Mouse (Mus musculus) CH12.LX (cell line): ENCODE data around the gene Lgi2.

Experiments used
- CHD2 ChIP-seq: IDR thresholded peaks from 2 replicates; pipeline ENCODE4 v1.6.1; 2011; ENCODE audit warnings: low read length, improper control_type of control experiment
- CTCF ChIP-seq, 2 experiments: IDR thresholded peaks in 1 of 2; conservative IDR thresholded peaks in 1 of 2; 2 replicates each; pipeline ENCODE4 v1.5.1; 2011 to 2012; ENCODE audit warnings: low read depth in 2 of 2, low read length in 2 of 2, improper control_type of control experiment in 1 of 2, inconsistent platforms in 1 of 2, mild to moderate bottlenecking in 1 of 2, moderate library complexity in 1 of 2
- KAT2A ChIP-seq: IDR thresholded peaks from 2 replicates; pipeline ENCODE4 v1.6.1; 2012; ENCODE audit warnings: low read length, improper control_type of control experiment, inconsistent platforms; ENCODE audit not compliant: insufficient replicate concordance
- ZNF384 ChIP-seq: IDR thresholded peaks from 2 replicates; pipeline ENCODE4 v1.6.1; 2012; ENCODE audit warnings: low read depth, low read length, improper control_type of control experiment, inconsistent platforms

DNA sequence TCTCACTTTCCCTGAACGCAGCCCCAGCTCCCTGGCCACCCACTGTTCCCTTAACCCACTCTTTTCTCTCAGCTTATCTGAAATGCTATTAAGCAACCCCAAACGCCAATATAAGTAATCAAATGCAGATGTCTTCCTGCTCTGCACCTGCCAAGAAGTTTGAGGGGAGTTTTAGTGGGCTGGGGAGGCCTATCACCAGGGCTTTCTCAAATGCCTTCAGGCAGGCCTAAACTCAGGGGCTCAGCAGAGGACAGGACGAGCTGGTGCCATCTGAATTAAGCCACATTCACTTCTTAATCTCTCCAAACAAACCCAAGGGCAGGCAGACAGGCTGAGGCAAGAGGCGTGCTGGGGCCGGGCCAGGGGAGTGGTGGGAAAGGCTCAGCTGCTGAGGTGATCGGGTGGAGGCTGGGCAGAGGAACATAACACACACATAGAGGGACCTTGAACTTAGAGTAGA is 38.4 kb upstream of the Lgi2 start:
- TF ChIP-seq KAT2A = no peak
- no peak for TF ChIP-seq ZNF384
- no peak for TF ChIP-seq CHD2
- TF ChIP-seq CTCF (conservative IDR thresholded peaks at IDR 0.05 in 1 of 2, IDR thresholded peaks at IDR 0.05 in 1 of 2; ENCODE audit: low read depth in 2 of 2, low read length in 2 of 2) = no peak
